Mouse (Mus musculus): ENCODE measurements around the gene B2m.

Gene B2m

DNA sequence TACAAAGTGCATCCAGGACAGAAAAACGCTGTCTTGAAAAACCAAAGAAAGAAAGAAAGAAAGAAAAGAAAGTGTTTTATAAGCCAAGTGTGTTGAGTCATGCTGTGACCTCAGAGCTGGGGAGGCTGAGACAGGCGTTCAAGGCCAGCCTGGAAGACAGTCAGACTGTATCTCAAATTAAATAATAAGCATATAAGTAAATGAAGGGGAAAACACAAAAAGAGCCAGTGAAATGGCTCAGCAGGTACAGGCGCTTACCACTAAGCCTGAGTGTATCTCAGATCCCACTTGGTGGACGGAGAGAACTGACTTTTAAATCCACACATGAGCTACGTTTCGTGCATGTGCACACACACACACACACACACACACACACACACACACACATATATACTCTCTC is 1.8 kb downstream of the B2m start:
- no peak for DNase-seq (ENCODE audit: extremely low spot score, low spot score)

DNA sequence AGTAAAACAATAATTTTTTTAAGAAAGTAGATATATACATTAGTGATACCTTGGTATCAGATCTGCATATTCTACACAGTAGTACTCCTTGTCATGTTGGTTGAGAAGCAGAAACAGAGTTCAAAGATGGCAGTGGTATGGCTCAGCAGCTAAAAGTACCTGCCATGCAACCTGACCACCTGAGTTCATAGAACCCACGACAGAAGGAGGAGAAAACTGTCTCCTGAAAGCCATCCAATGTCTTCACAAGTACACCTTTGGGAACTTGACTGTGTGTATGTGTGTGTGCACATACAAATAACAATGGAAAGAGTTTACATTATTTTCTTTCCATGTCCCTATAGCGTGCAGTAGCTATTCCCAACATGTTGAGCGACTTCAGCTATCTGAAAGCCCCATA is 2.2 kb downstream of the B2m start:
- DNase-seq (ENCODE audit: extremely low spot score, low spot score), result no peak

DNA sequence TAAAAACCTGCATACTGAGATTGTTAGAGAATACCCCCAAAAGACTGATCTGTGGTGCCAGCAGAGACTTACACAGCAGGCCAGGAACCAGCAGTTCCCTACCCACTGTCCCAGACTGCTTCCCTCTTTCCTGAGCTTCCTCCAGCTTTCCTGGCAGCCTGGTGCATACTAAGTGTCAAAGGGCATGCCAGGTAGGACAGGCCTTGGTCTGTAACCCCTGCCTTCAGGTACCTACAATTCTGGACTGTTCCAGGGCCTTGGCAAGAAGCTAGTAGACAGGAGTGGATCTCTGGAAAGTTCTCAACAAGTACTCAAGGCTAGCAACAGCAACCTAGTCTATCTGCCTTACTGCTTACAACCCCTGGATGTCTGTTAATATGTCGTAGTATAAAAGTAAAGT is 3.7 kb downstream of the B2m start:
- no peak for DNase-seq (ENCODE audit: extremely low spot score, low spot score)

DNA sequence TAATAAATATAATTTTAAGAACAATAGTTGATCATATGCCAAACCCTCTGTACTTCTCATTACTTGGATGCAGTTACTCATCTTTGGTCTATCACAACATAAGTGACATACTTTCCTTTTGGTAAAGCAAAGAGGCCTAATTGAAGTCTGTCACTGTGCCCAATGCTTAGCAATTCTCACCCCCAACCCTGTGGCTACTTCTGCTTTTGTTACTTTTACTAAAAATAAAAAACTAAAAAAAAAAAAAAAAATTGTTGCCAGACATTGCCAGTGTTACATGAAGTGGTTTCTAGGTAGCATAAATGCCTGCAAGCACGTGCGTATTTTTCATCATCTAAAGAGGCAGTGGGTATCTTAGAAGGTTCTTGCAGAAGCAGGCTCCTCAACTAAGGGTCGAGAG is 5.4 kb downstream of the B2m start:
- DNase-seq (ENCODE audit: extremely low spot score, low spot score), result no peak

- DNase-seq (ENCODE audit: extremely low spot score, low spot score), result no peak
Observed at GRCm38 (mm10) chr2:122153681-122154365, 6.3 kb downstream of the B2m start.

DNA sequence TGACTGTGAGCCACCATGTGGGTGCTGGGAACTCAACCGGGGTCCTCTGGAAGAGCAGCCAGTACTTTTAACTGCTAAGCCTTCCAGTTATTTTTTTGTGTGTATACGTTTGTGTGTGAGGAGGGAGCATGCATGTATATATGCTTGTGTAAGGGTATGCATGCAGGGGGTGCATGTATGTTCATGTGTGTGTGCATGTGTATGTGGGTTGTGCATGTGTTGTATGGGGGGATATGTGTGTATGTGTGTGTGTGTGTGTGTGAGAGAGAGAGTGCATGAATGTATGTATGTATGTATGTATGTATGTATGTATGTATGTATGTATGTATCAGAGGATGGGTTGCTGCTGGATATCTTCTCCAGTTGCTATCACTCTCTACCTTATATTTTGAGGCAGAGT is 7.0 kb downstream of the B2m start:
- DNase-seq (ENCODE audit: extremely low spot score, low spot score), result no peak

GRCm38 (mm10) chr2:122155292-122155691 is 7.8 kb downstream of the B2m start:
- no peak for DNase-seq (ENCODE audit: extremely low spot score, low spot score)

GRCm38 (mm10) chr2:122156051-122156700 is 8.7 kb downstream of the B2m start:
- no peak for DNase-seq (ENCODE audit: extremely low spot score, low spot score)

GRCm38 (mm10) chr2:122157561-122157960 is 10.1 kb downstream of the B2m start:
- DNase-seq (ENCODE audit: extremely low spot score, low spot score), result no peak

DNA sequence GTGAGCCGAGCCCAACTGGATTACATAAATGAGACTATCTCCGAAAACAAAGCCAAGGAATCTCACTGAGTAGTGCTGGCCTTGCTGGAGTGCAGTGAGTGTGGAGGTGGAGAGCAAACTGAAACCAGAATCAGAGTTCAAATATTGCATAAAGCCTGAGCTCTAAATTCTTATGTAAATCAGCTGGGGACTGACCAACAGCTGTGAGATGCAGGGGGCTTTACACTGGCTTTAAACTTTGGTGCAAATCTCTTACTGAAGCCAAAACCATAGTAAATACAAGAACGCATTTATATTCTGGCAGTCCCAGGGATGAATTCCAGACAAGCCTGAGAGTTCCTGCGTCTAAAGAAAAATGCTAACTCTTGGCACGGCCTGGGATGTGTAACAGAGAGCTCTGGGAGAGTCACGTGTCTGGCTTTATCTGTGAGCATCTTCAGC is 10.9 kb downstream of the B2m start:
- no peak for DNase-seq (ENCODE audit: extremely low spot score, low spot score)

- no peak for DNase-seq (ENCODE audit: extremely low spot score, low spot score)
Observed at GRCm38 (mm10) chr2:122159667-122160066, 12.2 kb downstream of the B2m start.

GRCm38 (mm10) chr2:122160680-122161079 is 13.2 kb downstream of the B2m start, which contains the start of gene Trim69:
Trim69 (plus strand) TSS chr2:122160700.
- DNase-seq (ENCODE audit: extremely low spot score, low spot score), result peak; percentile 79

DNA sequence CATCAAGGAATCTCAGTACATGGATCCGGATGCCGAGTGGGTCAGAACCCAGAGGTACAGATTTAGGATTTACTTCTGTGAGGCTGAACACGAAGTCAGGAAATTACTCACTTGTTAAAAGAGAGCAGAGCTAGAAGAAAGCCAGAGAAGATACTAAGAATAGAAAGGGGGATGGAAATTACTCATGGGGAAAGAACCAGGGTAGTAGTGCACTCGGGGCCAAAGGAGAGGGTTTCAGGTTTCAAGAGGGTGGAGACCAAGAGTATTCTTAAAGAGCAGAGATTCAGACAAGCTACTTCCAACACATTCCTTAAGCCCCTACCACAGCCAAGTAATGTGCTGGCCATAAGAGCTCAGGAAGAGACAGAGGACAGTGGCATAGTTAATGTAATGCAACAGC is 14.1 kb downstream of the B2m start:
- DNase-seq (ENCODE audit: extremely low spot score, low spot score), result no peak

DNA sequence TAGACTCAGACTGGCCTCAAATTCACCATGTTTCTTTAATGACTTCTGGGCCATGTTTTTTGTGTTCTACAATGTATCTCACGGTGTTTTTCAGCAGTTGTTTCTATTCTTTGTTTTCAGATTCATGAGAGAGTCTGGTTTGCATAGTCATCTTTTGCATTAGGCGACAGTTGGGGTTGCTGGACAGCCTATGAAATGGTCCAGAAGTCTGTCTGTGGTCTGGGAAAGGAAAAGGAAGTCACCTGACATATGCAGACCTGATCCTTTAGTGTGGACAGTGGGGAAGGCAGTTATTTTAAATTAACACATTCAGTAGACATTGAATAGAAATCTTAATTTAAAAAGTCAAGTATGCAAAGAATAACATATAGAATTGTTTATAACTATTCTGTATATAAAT is 15.0 kb downstream of the B2m start:
- no peak for DNase-seq (ENCODE audit: extremely low spot score, low spot score)

GRCm38 (mm10) chr2:122163430-122164195 is 16.1 kb downstream of the B2m start:
- no peak for DNase-seq (ENCODE audit: extremely low spot score, low spot score)

DNA sequence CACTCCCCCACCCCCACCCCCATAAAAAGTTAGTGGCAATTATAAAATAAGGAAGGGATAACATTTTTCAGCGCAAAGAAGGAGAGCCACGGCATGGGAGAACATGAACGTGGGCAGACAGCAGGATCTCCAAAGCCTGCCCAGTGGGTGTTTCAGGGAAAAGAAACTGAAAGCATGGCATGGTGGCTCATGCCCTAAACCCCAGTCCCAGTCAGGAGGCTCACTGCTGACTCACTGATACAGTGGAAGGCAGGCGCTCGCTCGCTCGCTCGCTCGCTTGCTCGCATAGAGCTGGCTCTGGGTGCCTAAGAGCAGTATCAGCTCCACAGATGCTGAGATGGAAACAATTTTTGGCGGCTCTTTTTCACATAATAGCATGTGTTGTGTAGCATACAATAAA is 16.8 kb downstream of the B2m start:
- DNase-seq (ENCODE audit: extremely low spot score, low spot score), result no peak

GRCm38 (mm10) chr2:122171292-122171691 is 23.8 kb downstream of the B2m start:
- no peak for DNase-seq (ENCODE audit: extremely low spot score, low spot score)

DNA sequence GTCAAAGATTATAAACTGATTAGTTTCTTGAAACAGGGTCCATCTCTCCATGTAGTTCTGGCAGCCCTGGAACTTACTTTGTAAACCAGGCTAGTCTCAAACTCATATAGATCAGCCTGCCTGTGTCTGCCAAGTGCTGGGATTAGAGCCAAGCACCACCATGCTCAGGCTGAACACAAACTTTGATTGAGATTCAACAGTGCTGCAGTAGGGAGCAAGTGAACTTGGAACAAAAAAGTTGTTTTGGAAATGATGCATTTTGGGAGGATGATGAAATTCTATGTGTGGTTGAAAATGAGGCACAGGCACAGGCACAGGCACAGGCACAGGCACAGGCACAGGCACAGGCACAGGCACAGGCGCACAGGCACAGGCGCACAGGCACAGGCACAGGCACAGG is 24.7 kb downstream of the B2m start:
- peak; percentile 1 for DNase-seq (ENCODE audit: extremely low spot score, low spot score)

DNA sequence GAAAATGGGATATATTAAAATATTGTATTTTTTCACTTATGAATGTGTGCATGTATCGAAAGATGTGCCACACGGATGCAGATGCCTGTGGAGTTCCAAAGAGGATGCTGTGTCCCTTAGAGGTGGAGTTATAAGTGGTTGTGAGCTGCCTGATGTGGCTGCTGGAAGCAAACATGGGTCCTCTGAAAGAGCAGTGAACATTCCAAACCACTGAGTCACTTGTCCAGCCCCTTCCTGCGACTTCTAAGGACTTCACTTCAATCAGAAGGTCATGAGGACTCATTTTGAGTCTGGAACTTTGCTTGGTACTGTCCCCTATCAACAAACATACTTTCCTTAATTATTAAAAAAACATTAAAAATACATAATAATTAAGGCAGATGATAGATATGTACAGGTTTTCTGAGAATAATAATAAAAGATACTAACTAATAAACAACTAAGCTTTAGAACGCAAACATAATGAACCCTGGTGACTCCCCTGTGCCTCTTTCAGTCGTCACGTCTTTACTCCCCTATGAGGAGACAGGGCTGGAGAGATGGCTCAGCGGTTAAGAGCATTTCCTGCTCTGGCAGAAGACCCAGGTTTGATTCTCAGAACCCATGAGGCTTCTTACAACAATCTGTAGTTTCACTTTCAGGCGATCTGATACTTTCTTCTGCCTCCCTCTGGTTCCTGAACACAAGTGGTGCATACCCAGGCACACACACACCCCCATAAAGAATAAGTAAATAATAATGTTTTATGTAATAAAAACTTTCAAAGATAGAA is 32.8 kb downstream of the B2m start:
- no peak for DNase-seq (ENCODE audit: extremely low spot score, low spot score)

DNA sequence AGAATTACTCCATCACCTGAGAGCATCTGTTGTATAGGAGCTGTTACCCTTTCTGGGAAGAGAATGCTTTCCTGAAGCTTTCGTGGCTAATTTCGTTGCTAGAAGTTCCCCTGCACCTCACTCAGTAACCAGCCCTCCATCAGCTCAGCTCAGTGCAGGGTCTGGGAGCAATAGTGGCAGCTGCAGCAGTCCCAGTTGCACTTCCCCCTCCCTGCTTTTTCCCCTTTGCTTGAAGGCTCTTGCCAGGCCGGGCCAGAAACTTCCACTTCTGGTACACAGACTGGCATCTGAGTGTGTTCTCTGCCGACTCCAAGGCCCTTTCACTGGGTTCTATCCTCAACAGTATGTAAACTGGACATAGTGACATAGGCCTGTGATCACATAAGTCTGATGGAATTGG is 37.6 kb downstream of the B2m start:
- DNase-seq (ENCODE audit: extremely low spot score, low spot score), result no peak

DNA sequence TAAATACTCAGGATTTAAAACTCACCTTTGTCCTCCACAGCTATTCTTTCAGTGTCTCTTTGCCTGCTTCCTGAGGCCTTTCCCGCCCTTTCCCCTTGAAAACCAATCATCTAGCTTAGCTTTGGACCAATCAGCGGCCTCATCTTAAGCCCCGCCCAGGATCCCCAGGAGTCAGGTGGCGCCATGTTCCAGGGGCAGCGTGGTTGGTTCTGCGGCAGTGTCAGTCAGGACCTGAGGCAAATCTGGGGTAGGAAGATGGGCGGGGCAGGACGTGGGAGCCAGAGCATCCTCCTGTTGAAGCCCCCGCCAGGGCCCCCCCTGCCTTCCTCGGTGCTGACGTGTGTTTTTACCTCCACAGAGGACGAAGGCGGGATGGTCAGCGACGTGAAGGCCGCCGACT is 38.6 kb downstream of the B2m start, which contains the start of the genes Patl2 and Terb2:
Gene Patl2, minus strand, starts transcription at position 84 of the 400 bp plus-strand sequence.
Gene Terb2, plus strand, starts transcription at position 167 of the 400 bp plus-strand sequence.
- DNase-seq (ENCODE audit: extremely low spot score, low spot score), result no peak

All from neural tube, embryonic 10.5 days (tissue).